Mouse (Mus musculus): ENCODE measurements around the gene Jmjd1c.

Jmjd1c gene

GRCm38 (mm10) chr10:67302340-67302739 lies 206.4 kb downstream of the Jmjd1c start:
- DNase-seq (ENCODE audit: low read depth): no peak
